Comparison of ENCODE assay signal across 18 mouse cellular contexts in genomic region chr12:86007377-86007776, GRCm38 (mm10).
A peak's percentile ranks its signal among the peaks of the same experiment; 100 is the strongest.
DNase-seq lines count a peak whose midpoint lies in the region; ATAC-seq lines count a peak whose summit lies in the region.
"Had no signal": no experiment of that assay in that cellular context is flagged by ENCODE, and none has a peak within 500 bp of the region (broad histone marks: within the 10 kb centered on the region; RNA-seq: fewer than 3 reads in every experiment).

No protein-coding gene starts in this region.

- peak; percentile 19 for DNase-seq in forebrain, embryonic 14.5 days (ENCODE audit: low spot score)
- no peak for DNase-seq in kidney, postnatal 14 days
- peak; percentile 50 for DNase-seq in embryonic facial prominence, embryonic 14.5 days (ENCODE audit: low spot score)
- peak; percentile 21 to 26 for DNase-seq in lung, postnatal 4 days
- no peak for DNase-seq in MN1 (ENCODE audit: low spot score)
- DNase-seq: cerebellum, adult 11-12 months; embryo, embryonic 11 days; gastrocnemius, postnatal 25 days; kidney, adult 9 months; liver, postnatal 0 days; retina, postnatal 1 day had no signal

- H3K4me3 ChIP-seq in forebrain, embryonic 14.5 days (ENCODE audit: low read depth, low read length), result no peak overlapping the region
- no peak overlapping the region for H3K4me3 ChIP-seq in forebrain, embryonic 13.5 days
- no peak overlapping the region for H3K4me3 ChIP-seq in kidney, embryonic 15.5 days (replicated peaks)
- H3K4me3 ChIP-seq in embryonic facial prominence, embryonic 14.5 days (ENCODE audit: low read depth, low read length), result no peak overlapping the region
- no peak overlapping the region for H3K4me3 ChIP-seq in midbrain, embryonic 16.5 days (ENCODE audit: low read depth, low read length)
- H3K4me3 ChIP-seq: forebrain, embryonic 10.5 days; midbrain, embryonic 15.5 days; neural tube, embryonic 13.5 days had no signal

- H3K4me2 ChIP-seq in forebrain, embryonic 14.5 days (ENCODE audit: low read length), result no peak overlapping the region
- no peak overlapping the region for H3K4me2 ChIP-seq in forebrain, embryonic 13.5 days
- no peak overlapping the region for H3K4me2 ChIP-seq in kidney, embryonic 15.5 days
- no peak overlapping the region for H3K4me2 ChIP-seq in embryonic facial prominence, embryonic 14.5 days (ENCODE audit: low read depth, low read length)
- H3K4me2 ChIP-seq in midbrain, embryonic 16.5 days (ENCODE audit: low read length), result no peak overlapping the region
- H3K4me2 ChIP-seq: hindbrain, embryonic 14.5 days; midbrain, embryonic 15.5 days; neural tube, embryonic 13.5 days had no signal

- H3K9ac ChIP-seq in forebrain, embryonic 14.5 days (ENCODE audit: low read length), result no peak overlapping the region
- no peak overlapping the region for H3K9ac ChIP-seq in forebrain, embryonic 13.5 days
- no peak overlapping the region for H3K9ac ChIP-seq in kidney, embryonic 15.5 days
- H3K9ac ChIP-seq in embryonic facial prominence, embryonic 14.5 days (ENCODE audit: low read depth, low read length), result no peak overlapping the region
- no peak overlapping the region for H3K9ac ChIP-seq in midbrain, embryonic 16.5 days (ENCODE audit: low read depth, low read length)
- H3K9ac ChIP-seq: hindbrain, embryonic 14.5 days; liver, postnatal 0 days; midbrain, embryonic 15.5 days; neural tube, embryonic 13.5 days had no signal

- no peaks in the 10 kb centered on the region for H3K36me3 ChIP-seq in forebrain, embryonic 14.5 days (ENCODE audit: control insufficient read depth, insufficient read depth, low read length)
- H3K36me3 ChIP-seq in forebrain, embryonic 13.5 days (ENCODE audit: poor library complexity, severe bottlenecking), result no peaks in the 10 kb centered on the region
- no peaks in the 10 kb centered on the region for H3K36me3 ChIP-seq in kidney, embryonic 15.5 days
- no peaks in the 10 kb centered on the region for H3K36me3 ChIP-seq in embryonic facial prominence, embryonic 14.5 days (ENCODE audit: control insufficient read depth, insufficient read depth, low read length)
- H3K36me3 ChIP-seq in midbrain, embryonic 16.5 days (ENCODE audit: control insufficient read depth, insufficient read depth, low read length), result no peaks in the 10 kb centered on the region
- H3K36me3 ChIP-seq: forebrain, embryonic 10.5 days; midbrain, embryonic 15.5 days; neural tube, embryonic 13.5 days had no signal

- H3K4me1 ChIP-seq in forebrain, embryonic 14.5 days (ENCODE audit: control insufficient read depth, insufficient read depth, low read length), result no peaks in the 10 kb centered on the region
- peaks cover 6% of the 10 kb centered on the region; the same call in 1 of the 2 replicates for H3K4me1 ChIP-seq in forebrain, embryonic 13.5 days
- 0 out of 2 replicates have a peak, but pooled peaks cover 5% of the 10 kb centered on the region for H3K4me1 ChIP-seq in kidney, embryonic 15.5 days
- H3K4me1 ChIP-seq in embryonic facial prominence, embryonic 14.5 days (ENCODE audit: control insufficient read depth, insufficient read depth, low read length), result peaks cover 25% of the 10 kb centered on the region
- no peaks in the 10 kb centered on the region for H3K4me1 ChIP-seq in midbrain, embryonic 16.5 days (ENCODE audit: control insufficient read depth, insufficient read depth, low read length)
- H3K4me1 ChIP-seq: midbrain, embryonic 15.5 days had no signal

- H3K27me3 ChIP-seq in forebrain, embryonic 14.5 days (replicated peaks; ENCODE audit: control insufficient read depth, insufficient read depth, low read length), result no peaks in the 10 kb centered on the region
- H3K27me3 ChIP-seq in forebrain, embryonic 13.5 days, result no peaks in the 10 kb centered on the region
- no peaks in the 10 kb centered on the region for H3K27me3 ChIP-seq in kidney, embryonic 15.5 days
- H3K27me3 ChIP-seq in embryonic facial prominence, embryonic 14.5 days (replicated peaks; ENCODE audit: control insufficient read depth, insufficient read depth, low read length), result no peaks in the 10 kb centered on the region
- H3K27me3 ChIP-seq in midbrain, embryonic 16.5 days (ENCODE audit: control insufficient read depth, insufficient read depth, low read depth, low read length), result no peaks in the 10 kb centered on the region
- H3K27me3 ChIP-seq: midbrain, embryonic 15.5 days; neural tube, embryonic 13.5 days had no signal

- H3K27ac ChIP-seq in forebrain, embryonic 14.5 days (ENCODE audit: low read depth, low read length), result no peak overlapping the region
- H3K27ac ChIP-seq in forebrain, embryonic 13.5 days, result no peak overlapping the region
- 0 out of 2 replicates have a peak overlapping the region, but pooled peaks have one; percentile 11 for H3K27ac ChIP-seq in kidney, embryonic 15.5 days
- peak overlapping the region; percentile 40; the same call in 1 of the 2 replicates for H3K27ac ChIP-seq in embryonic facial prominence, embryonic 14.5 days (replicated peaks; ENCODE audit: low read depth, low read length)
- no peak overlapping the region for H3K27ac ChIP-seq in midbrain, embryonic 16.5 days (ENCODE audit: low read length)
- H3K27ac ChIP-seq: forebrain, embryonic 10.5 days; hindbrain, embryonic 14.5 days; midbrain, embryonic 15.5 days; neural tube, embryonic 13.5 days had no signal

- 66% methylated on average over 3 of the region's 3 CpGs for WGBS in forebrain, embryonic 14.5 days
- WGBS in forebrain, embryonic 13.5 days, result 79% methylated on average over 3 of the region's 3 CpGs
- 64% methylated on average over 3 of the region's 3 CpGs for WGBS in kidney, embryonic 15.5 days
- 69% methylated on average over 3 of the region's 3 CpGs for WGBS in embryonic facial prominence, embryonic 14.5 days
- whole genome bisulfite sequencing in midbrain, embryonic 16.5 days, result 71% methylated on average over 3 of the region's 3 CpGs

- ATAC-seq in forebrain, embryonic 14.5 days, result no peak
- ATAC-seq in forebrain, embryonic 13.5 days, result no peak
- no peak for ATAC-seq in kidney, embryonic 15.5 days (replicated peaks; ENCODE audit: low FRiP score)
- ATAC-seq in embryonic facial prominence, embryonic 14.5 days (ENCODE audit: low read depth), result no peak
- no peak for ATAC-seq in midbrain, embryonic 16.5 days
- ATAC-seq: liver, postnatal 0 days; midbrain, embryonic 15.5 days had no signal

- H3K9me3 ChIP-seq in forebrain, embryonic 14.5 days (replicated peaks; ENCODE audit: control insufficient read depth, low read length), result no peaks in the 10 kb centered on the region
- H3K9me3 ChIP-seq in forebrain, embryonic 13.5 days (replicated peaks), result no peaks in the 10 kb centered on the region
- no peaks in the 10 kb centered on the region for H3K9me3 ChIP-seq in kidney, embryonic 15.5 days (replicated peaks)
- no peaks in the 10 kb centered on the region for H3K9me3 ChIP-seq in embryonic facial prominence, embryonic 14.5 days (ENCODE audit: control insufficient read depth, low read length)
- H3K9me3 ChIP-seq in midbrain, embryonic 16.5 days (replicated peaks; ENCODE audit: control insufficient read depth, low read length, poor library complexity, severe bottlenecking), result no peaks in the 10 kb centered on the region
- H3K9me3 ChIP-seq: forebrain, embryonic 10.5 days; midbrain, embryonic 15.5 days; neural tube, embryonic 13.5 days had no signal

Comparison
In these comparisons a context has a peak if more than half of its experiments do, and no peak if none do; other contexts are left out.
1. DNase-seq: peak in forebrain, embryonic 14.5 days (single experiment), embryonic facial prominence, embryonic 14.5 days (single experiment) and lung, postnatal 4 days (2 of 2); none in kidney, postnatal 14 days (single experiment) and MN1 (single experiment).
2. H3K27ac ChIP-seq: peak in kidney, embryonic 15.5 days (single experiment) and embryonic facial prominence, embryonic 14.5 days (single experiment); none in forebrain, embryonic 14.5 days (single experiment), forebrain, embryonic 13.5 days (single experiment) and midbrain, embryonic 16.5 days (single experiment).